In the genomic region with DNA sequence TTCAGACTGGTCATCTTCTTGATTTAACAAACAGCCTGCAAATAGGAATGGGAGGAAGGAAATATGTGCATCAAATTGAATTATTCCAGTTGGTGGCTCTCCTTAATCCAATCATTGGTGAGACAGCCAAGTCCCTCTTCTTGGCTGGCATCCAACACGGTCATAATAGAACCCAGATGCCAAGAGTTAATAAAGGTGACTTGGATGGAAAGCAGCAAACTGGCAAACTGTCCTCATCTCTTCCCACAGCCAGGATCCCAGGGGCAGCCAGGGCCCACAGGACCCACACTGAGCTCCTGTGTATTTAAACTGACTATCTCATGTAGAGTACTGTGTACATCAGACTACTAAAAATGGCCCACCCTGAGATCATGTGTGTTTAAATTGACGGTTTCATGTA, we compare ENCODE assay signal across 21 mouse cellular contexts. TPM values are rescaled to one million over a fixed set of nuclear protein-coding genes. Genes with fewer than 3 reads are reported as not detected.
A peak's percentile ranks its signal among the peaks of the same experiment; 100 is the strongest.
DNase-seq lines count a peak whose midpoint lies in the region; TF ChIP-seq lines count a peak whose summit lies in the region.
"Had no signal": no experiment of that assay in that cellular context is flagged by ENCODE, and none has a peak within 500 bp of the region (broad histone marks: within the 10 kb centered on the region; RNA-seq: fewer than 3 reads in every experiment).

No protein-coding gene starts in this region.

- DNase-seq in cerebellum, postnatal 25 days: peak; percentile 9 to 45
- DNase-seq in cerebellum, adult 9-10 months: no peak
- peak; percentile 85 for DNase-seq in left cerebral cortex, postnatal 4 days
- DNase-seq in left cerebral cortex, adult 2 months (ENCODE audit: extremely low spot score in 1 of 2, low spot score in 2 of 2): no peak
- DNase-seq in NIH3T3 (ENCODE audit: low read depth): peak; percentile 34
- no peak for DNase-seq in ovary, postnatal 36 days (ENCODE audit: low spot score)
- DNase-seq: gastrocnemius, adult 2 months; heart, postnatal 10 days; lung, postnatal 4 days; right cerebral cortex, postnatal 14 days; thymus, adult 18-20 months; thymus, postnatal 4 days had no signal

- intact Hi-C loops in left cerebral cortex, postnatal 4 days (cut with DNase I): no loop called here
- intact Hi-C loops in left cerebral cortex, adult 2 months (cut with DNase I): no loop called here

- no peak overlapping the region for H3K4me3 ChIP-seq in left cerebral cortex, adult 2 months
- no peak overlapping the region for H3K4me3 ChIP-seq in embryonic fibroblast, embryonic 13.5 days (ENCODE audit: insufficient read depth, low read length)
- H3K4me3 ChIP-seq: embryonic facial prominence, embryonic 12.5 days; gastrocnemius, adult 2 months; hindbrain, embryonic 13.5 days; kidney, embryonic 15.5 days; limb, embryonic 12.5 days; liver, embryonic 12.5 days; lung, embryonic 15.5 days; neural tube, embryonic 12.5 days; stomach, embryonic 15.5 days had no signal

- 0 out of 2 replicates have a peak, but pooled peaks cover 3% of the 10 kb centered on the region for H3K4me1 ChIP-seq in embryonic fibroblast, embryonic 13.5 days (ENCODE audit: control insufficient read depth, insufficient read depth, low read length)
- H3K4me1 ChIP-seq: embryonic facial prominence, embryonic 12.5 days; liver, embryonic 12.5 days; neural tube, embryonic 12.5 days; stomach, embryonic 15.5 days had no signal

- TF ChIP-seq CTCF in left cerebral cortex, adult 2 months (IDR thresholded peaks at IDR 0.05): no peak
- TF ChIP-seq CTCF in embryonic fibroblast, embryonic 13.5 days (IDR thresholded peaks at IDR 0.05; ENCODE audit: borderline replicate concordance, insufficient read depth, low read length): no peak

- no peak overlapping the region for H3K27ac ChIP-seq in left cerebral cortex, adult 2 months
- 0 out of 2 replicates have a peak overlapping the region, but pooled peaks have one; percentile 5 for H3K27ac ChIP-seq in embryonic fibroblast, embryonic 13.5 days (ENCODE audit: insufficient read depth, low read length)
- H3K27ac ChIP-seq: embryonic facial prominence, embryonic 12.5 days; gastrocnemius, adult 2 months; hindbrain, embryonic 13.5 days; kidney, embryonic 15.5 days; limb, embryonic 12.5 days; liver, embryonic 12.5 days; lung, embryonic 15.5 days; neural tube, embryonic 12.5 days; stomach, embryonic 15.5 days had no signal

- no peak for TF ChIP-seq POLR2A in embryonic fibroblast, embryonic 13.5 days (IDR thresholded peaks at IDR 0.05; ENCODE audit: low read depth, low read length)

RNA-seq across cellular contexts. Expression of gene Enpp1, which starts 26.5 kb away (rescaled TPM):
- 1 to 10 TPM; 4.2 to 4.8 TPM for total RNA-seq in left cerebral cortex, postnatal 4 days (2021)
- 1 to 10 TPM; 3.7 to 4.9 TPM for total RNA-seq in left cerebral cortex, adult 2 months (2021)
- polyA plus RNA-seq in embryonic fibroblast, embryonic 13.5 days (2011; ENCODE audit: insufficient read length, low read depth, missing spikeins): 26.9 and 35.2 TPM in 2 replicates

Comparison
In these comparisons a context has a peak if more than half of its experiments do, and no peak if none do; other contexts are left out.
1. DNase-seq: peak in cerebellum, postnatal 25 days (2 of 2), left cerebral cortex, postnatal 4 days (single experiment) and NIH3T3 (single experiment); none in cerebellum, adult 9-10 months (single experiment), left cerebral cortex, adult 2 months (0 of 2) and ovary, postnatal 36 days (single experiment).